Mouse (Mus musculus) stomach, embryonic 14.5 days (tissue): Measurements from ENCODE around the gene Cpeb2. TPM values are rescaled to one million over a fixed set of nuclear protein-coding genes. Genes with fewer than 3 reads are reported as not detected.
A peak's percentile ranks its signal among the peaks of the same experiment; 100 is the strongest.

Experiments used
- ATAC-seq: fragments of 200-750 bp; cut with Nextera tagmentation; 2 replicates; pipeline ENCODE4 v1.8.0; 2017; ENCODE audit warnings: low read depth, moderate TSS enrichment; ENCODE audit not compliant: insufficient number of reproducible peaks, insufficient read depth, low FRiP score
- H3K27ac ChIP-seq: fragments of 300-500 bp; sonication (generic); 2 replicates; pipeline ENCODE4 v1.5.1; 2014; ENCODE audit warnings: mild to moderate bottlenecking, low read length, moderate library complexity, mixed read lengths
- H3K27me3 ChIP-seq: fragments of 300-500 bp; sonication (generic); 2 replicates; pipeline ENCODE4 v1.6.1; 2014; ENCODE audit warnings: low read length, control low read depth, mixed read lengths; ENCODE audit not compliant: control insufficient read depth, insufficient read depth
- H3K36me3 ChIP-seq: fragments of 300-500 bp; sonication (generic); 2 replicates; pipeline ENCODE4 v1.6.1; 2014; ENCODE audit warnings: mild to moderate bottlenecking, control low read depth, low read length, moderate library complexity, mixed read lengths; ENCODE audit not compliant: control insufficient read depth, insufficient read depth
- H3K4me1 ChIP-seq: fragments of 300-500 bp; sonication (generic); 2 replicates; pipeline ENCODE4 v1.6.1; 2014; ENCODE audit warnings: low read length, control low read depth, mixed read lengths; ENCODE audit not compliant: control insufficient read depth, insufficient read depth
- H3K4me2 ChIP-seq: fragments of 300-500 bp; sonication (generic); replicated peaks from 2 replicates; pipeline ENCODE4 v1.6.1; 2014; ENCODE audit warnings: low read depth, low read length, control low read depth
- H3K4me3 ChIP-seq: fragments of 300-500 bp; sonication (generic); 2 replicates; pipeline ENCODE4 v1.5.1; 2014; ENCODE audit warnings: low read depth, low read length, control low read depth
- H3K9ac ChIP-seq: fragments of 300-500 bp; sonication (generic); replicated peaks from 2 replicates; pipeline ENCODE4 v1.6.1; 2014; ENCODE audit warnings: low read depth, mild to moderate bottlenecking, control low read depth, low read length, moderate library complexity, mixed read lengths
- H3K9me3 ChIP-seq: fragments of 300-500 bp; sonication (generic); 2 replicates; pipeline ENCODE4 v1.6.1; 2016; ENCODE audit warnings: low read depth, low read length, control low read depth; ENCODE audit not compliant: control insufficient read depth
- WGBS: fragments of 180-500 bp; shearing (Covaris S2); extraction: QIAGEN DNeasy Blood & Tissue Kit; methylation state at CpG from one replicate; pipeline ENCODE4 v1.1.7; 2014; 5-methylcytosine and 5-hydroxymethylcytosine counted together
- polyA plus RNA-seq: library from polyadenylated mRNA; unstranded; fragments of >200 nt; fragmentation: Nextera tagmentation; extraction: Ambion mirVana; gene quantifications from 2 replicates; pipeline ENCODE4 v1.2.1, GENCODE M21; 2014

Gene Cpeb2
- polyA plus RNA-seq, result 3.2 and 3.4 TPM in 2 replicates

DNA sequence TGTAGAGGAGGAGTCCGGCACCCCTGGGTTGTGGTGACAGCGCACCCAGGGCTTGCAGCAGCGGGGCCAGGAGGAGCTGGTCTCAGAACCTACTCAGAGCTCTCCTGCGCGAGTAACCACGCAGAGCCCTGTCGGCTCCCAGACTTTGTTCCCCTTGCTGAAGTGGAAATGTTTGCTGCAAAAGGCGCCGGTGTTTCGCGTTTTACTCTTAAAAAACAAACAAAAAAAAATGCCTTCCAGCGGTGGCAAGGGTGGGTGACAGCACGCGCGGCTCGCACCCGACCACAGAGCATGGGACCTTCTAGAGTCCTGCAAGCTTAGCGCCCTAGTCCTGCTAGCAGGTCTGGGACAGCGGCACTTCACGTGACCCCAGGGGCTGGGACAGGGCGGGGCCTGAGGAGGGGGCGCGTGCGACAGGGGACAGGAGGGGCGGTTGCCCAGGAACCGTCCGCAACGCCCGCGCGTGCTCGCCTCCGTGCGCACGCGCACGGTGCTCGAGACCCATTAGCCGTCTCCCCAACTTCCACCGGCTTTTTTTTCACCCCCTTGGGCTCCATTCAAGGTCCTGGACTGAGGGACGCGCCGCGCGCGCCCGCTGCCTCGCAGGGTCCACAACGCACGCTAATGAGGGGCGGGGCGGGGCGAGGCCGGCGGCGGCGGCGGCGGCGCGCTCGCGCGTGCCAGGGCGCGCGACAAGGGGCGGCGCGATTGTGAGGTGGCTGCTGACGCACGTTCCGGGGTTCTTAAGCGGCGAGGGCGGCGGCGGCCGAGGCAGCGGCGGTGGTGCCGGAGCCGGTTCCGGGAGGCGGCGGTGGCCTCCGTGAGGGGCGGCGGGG is at the start of gene Cpeb2:
Gene Cpeb2, plus strand, starts transcription at position 691 of the 836 bp plus-strand sequence.
- WGBS, result 0% methylated on average over 66 of the region's 89 CpGs
- peak within 1 kb of the TSS; percentile 90 for H3K9ac ChIP-seq
- H3K36me3 ChIP-seq, result no peaks in the 10 kb centered on the region
- peak within 1 kb of the TSS; percentile 84 for H3K4me3 ChIP-seq
- ATAC-seq, result peak; percentile 92
- no peaks in the 10 kb centered on the region for H3K27me3 ChIP-seq
- 0 out of 2 replicates have a peak, but pooled peaks cover 2% of the 10 kb centered on the region for H3K4me1 ChIP-seq
- H3K9me3 ChIP-seq, result no peaks in the 10 kb centered on the region
- peak within 1 kb of the TSS; percentile 91 for H3K4me2 ChIP-seq
- H3K27ac ChIP-seq, result peak within 1 kb of the TSS; percentile 95

DNA sequence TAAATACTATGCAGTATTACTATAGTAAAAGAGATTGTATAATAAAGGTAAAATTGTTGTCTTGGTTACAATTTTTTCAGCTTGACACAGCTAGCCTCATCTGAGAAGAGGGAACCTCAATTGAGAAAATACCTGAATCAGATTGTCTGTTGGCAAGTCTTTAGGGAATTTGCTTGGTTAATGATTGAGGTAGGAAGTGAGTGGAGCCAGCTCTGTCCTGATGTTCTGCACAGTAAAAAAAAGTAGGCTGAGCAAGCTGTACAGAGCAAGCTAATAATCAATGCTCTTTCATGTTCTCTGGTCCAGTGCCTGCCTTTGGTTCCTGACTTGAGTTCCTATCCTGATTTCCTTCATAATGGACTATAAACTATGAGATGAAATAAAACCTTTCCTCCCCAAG is 49.4 kb upstream of the Cpeb2 start:
- H3K4me2 ChIP-seq, result no peak overlapping the region
- ATAC-seq, result no peak
- H3K4me3 ChIP-seq, result no peak overlapping the region
- no peaks in the 10 kb centered on the region for H3K4me1 ChIP-seq
- H3K27me3 ChIP-seq, result no peaks in the 10 kb centered on the region
- no peaks in the 10 kb centered on the region for H3K9me3 ChIP-seq
- no peak overlapping the region for H3K9ac ChIP-seq
- H3K27ac ChIP-seq, result no peak overlapping the region
- no peaks in the 10 kb centered on the region for H3K36me3 ChIP-seq

- no peaks in the 10 kb centered on the region for H3K9me3 ChIP-seq
- H3K9ac ChIP-seq, result no peak overlapping the region
- ATAC-seq, result no peak
- H3K27ac ChIP-seq, result no peak overlapping the region
- 72% methylated on average over 3 of the region's 3 CpGs for WGBS
- no peaks in the 10 kb centered on the region for H3K27me3 ChIP-seq
- no peak overlapping the region for H3K4me2 ChIP-seq
- H3K36me3 ChIP-seq, result no peaks in the 10 kb centered on the region
- H3K4me3 ChIP-seq, result no peak overlapping the region
- no peaks in the 10 kb centered on the region for H3K4me1 ChIP-seq
Measured at GRCm38 (mm10) chr5:43184834-43185233, 48.1 kb upstream of the Cpeb2 start.

DNA sequence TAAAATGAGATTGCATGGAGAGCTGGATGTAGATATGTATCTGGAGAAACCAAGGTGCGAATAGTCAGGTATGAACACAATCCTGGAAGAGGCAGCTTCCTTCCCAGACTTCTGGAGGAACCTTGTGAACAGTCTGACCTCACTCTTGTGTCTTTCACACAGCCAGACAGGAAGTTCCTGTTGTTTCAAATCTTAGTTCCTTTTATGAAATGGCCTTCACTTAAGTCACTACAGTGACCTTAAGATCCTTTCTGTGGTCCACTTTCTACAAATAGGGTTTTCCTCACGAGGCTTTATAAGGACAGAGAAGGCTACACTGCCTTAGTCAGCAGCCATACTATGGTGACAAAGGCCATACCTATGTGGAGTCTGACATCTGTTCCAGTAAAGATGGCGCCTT is 47.5 kb upstream of the Cpeb2 start:
- Histone ChIP-seq H3K27me3 (no peaks in the 10 kb centered on the region), H3K36me3 (no peaks in the 10 kb centered on the region), H3K27ac (no peak overlapping the region), H3K4me1 (no peaks in the 10 kb centered on the region), H3K9me3 (no peaks in the 10 kb centered on the region), H3K4me3 (no peak overlapping the region), H3K9ac (no peak overlapping the region), H3K4me2 (no peak overlapping the region)
- WGBS, result 82% methylated on average over 3 of the region's 3 CpGs
- no peak for ATAC-seq

GRCm38 (mm10) chr5:43200686-43201085 is 32.3 kb upstream of the Cpeb2 start:
- no peak overlapping the region for H3K9ac ChIP-seq
- H3K9me3 ChIP-seq, result no peaks in the 10 kb centered on the region
- no peak overlapping the region for H3K4me3 ChIP-seq
- H3K4me2 ChIP-seq, result no peak overlapping the region
- no peak for ATAC-seq
- no peak overlapping the region for H3K27ac ChIP-seq
- H3K4me1 ChIP-seq, result no peaks in the 10 kb centered on the region
- 61% methylated on average over 4 of the region's 4 CpGs for WGBS
- no peaks in the 10 kb centered on the region for H3K27me3 ChIP-seq
- H3K36me3 ChIP-seq, result no peaks in the 10 kb centered on the region

- ATAC-seq, result no peak
- Histone ChIP-seq H3K36me3 (no peaks in the 10 kb centered on the region), H3K27ac (no peak overlapping the region), H3K9ac (no peak overlapping the region), H3K4me3 (no peak overlapping the region), H3K27me3 (no peaks in the 10 kb centered on the region), H3K9me3 (no peaks in the 10 kb centered on the region), H3K4me2 (no peak overlapping the region), H3K4me1 (no peaks in the 10 kb centered on the region)
- WGBS, result 81% methylated on average over 6 of the region's 6 CpGs
Measured at GRCm38 (mm10) chr5:43206495-43207053, 26.4 kb upstream of the Cpeb2 start.

DNA sequence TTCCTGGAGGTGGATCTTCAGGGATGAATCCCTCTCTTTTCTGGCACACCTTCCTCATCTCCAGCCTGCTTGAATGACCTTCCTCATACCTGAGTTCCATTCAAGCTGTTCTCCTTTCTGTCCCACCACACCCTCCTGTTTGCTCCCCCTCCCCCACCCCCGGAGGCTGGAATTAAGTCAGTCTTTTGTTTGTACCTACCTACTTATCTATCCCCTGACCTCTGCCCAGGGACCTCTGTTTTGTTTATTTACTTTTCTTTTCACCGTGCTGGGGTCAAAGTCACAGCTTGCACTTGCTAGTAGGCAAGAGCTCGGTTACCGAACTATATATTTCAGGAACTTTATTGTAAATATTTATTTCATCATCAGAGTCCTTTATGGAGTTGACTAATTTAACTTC is 15.5 kb upstream of the Cpeb2 start:
- Histone ChIP-seq H3K27ac (no peak overlapping the region), H3K27me3 (no peaks in the 10 kb centered on the region), H3K4me3 (no peak overlapping the region), H3K36me3 (no peaks in the 10 kb centered on the region), H3K9me3 (no peaks in the 10 kb centered on the region), H3K9ac (no peak overlapping the region), H3K4me2 (no peak overlapping the region), H3K4me1 (no peaks in the 10 kb centered on the region)
- peak; percentile 33; the same call in 1 of the 2 replicates for ATAC-seq
- 18% methylated on average over 4 of the region's 4 CpGs for WGBS

DNA sequence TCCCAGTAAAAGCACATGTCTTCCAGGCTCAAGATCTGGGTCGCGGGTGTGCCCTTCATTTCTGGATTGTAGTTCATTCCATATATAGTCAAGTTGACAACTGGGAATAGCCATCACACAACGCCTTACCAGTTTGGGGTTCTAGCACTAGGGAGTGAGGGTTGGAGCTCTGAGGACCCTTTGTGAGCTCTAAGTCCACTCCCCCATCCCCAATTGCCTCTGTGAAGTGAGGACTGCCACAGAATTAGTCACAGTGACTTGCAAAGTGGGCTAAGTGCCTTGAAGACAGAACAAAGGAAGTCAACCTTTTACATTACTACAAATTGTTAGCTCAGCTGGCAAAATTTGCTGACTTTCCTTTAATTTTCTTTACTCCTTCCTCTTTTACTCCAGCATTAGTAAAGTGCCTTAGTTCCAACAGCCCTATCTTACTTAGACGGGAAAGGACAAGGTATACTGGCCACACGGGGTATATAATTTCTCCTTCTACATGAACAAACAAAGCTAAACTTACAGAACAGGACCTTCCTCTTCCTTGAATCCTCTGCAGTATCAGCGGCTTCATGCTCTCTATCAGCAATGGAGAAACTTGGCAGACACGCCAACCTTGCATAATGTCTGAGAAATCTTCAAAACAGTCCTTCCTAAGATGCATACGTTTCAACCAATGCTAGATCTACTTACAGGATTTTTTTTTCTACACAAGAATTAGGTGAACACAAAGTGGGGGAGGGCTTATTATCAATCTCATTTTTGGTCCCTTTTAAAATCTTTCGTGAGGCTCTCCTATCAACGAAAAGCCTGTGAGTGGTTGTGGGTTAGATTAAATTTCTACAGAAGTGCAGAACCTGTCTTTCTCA is 14.8 kb upstream of the Cpeb2 start:
- Histone ChIP-seq H3K4me3 (no peak overlapping the region), H3K9ac (no peak overlapping the region), H3K36me3 (no peaks in the 10 kb centered on the region), H3K27me3 (no peaks in the 10 kb centered on the region), H3K4me1 (no peaks in the 10 kb centered on the region), H3K9me3 (no peaks in the 10 kb centered on the region), H3K4me2 (no peak overlapping the region), H3K27ac (no peak overlapping the region; the same call in 1 of the 2 replicates)
- no peak for ATAC-seq
- 63% methylated on average over 10 of the region's 10 CpGs for whole genome bisulfite sequencing
